Comparison of ENCODE assay signal across 8 mouse cellular contexts in genomic region chr5:114308765-114309679, GRCm38 (mm10). TPM values are rescaled to one million over a fixed set of nuclear protein-coding genes. Genes with fewer than 3 reads are reported as not detected.
DNase-seq lines count a peak whose midpoint lies in the region; ATAC-seq and TF ChIP-seq lines count a peak whose summit lies in the region.
"Had no signal": no experiment of that assay in that cellular context is flagged by ENCODE, and none has a peak within 500 bp of the region (broad histone marks: within the 10 kb centered on the region; RNA-seq: fewer than 3 reads in every experiment).

No protein-coding gene starts in this region.

- TF ChIP-seq CTCF in lung, adult 2 months (IDR thresholded peaks at IDR 0.05; ENCODE audit: insufficient read depth, low read length): peak; percentile 40; the same call in 1 of the 2 replicates
- 0 out of 2 replicates have a peak, but pooled peaks have one; percentile 3 for TF ChIP-seq CTCF in bone marrow macrophage, adult 2 months (IDR thresholded peaks at IDR 0.05; ENCODE audit: low read depth, low read length)
- TF ChIP-seq CTCF in heart, postnatal 0 days (IDR thresholded peaks at IDR 0.05; ENCODE audit: low read depth): peak; percentile 58
- peak; percentile 65 for TF ChIP-seq CTCF in liver, postnatal 0 days (IDR thresholded peaks at IDR 0.05; ENCODE audit: low read depth)

- H3K9me3 ChIP-seq in heart, postnatal 0 days (replicated peaks; ENCODE audit: control insufficient read depth, low read length): no peaks in the 10 kb centered on the region
- no peaks in the 10 kb centered on the region for H3K9me3 ChIP-seq in liver, postnatal 0 days (ENCODE audit: low read length)
- H3K9me3 ChIP-seq: limb, embryonic 15.5 days had no signal

- H3K9ac ChIP-seq in heart, postnatal 0 days (replicated peaks; ENCODE audit: low read depth, low read length): no peak overlapping the region
- H3K9ac ChIP-seq in liver, postnatal 0 days (replicated peaks): no peak overlapping the region
- H3K9ac ChIP-seq: limb, embryonic 15.5 days had no signal

- peak; percentile 19 for DNase-seq in lung, adult 2 months
- no peak for DNase-seq in lung, adult 18-20 months
- peak; percentile 50 for DNase-seq in heart, postnatal 0 days (ENCODE audit: low spot score)
- no peak for DNase-seq in liver, postnatal 0 days
- DNase-seq in urinary bladder, postnatal 4 days (ENCODE audit: low spot score in 2 of 2): no peak
- no peak for DNase-seq in ovary, adult 18-20 months (ENCODE audit: low spot score)

- H3K36me3 ChIP-seq in heart, postnatal 0 days (replicated peaks; ENCODE audit: control insufficient read depth, insufficient read depth, low read length): no peaks in the 10 kb centered on the region
- no peaks in the 10 kb centered on the region for H3K36me3 ChIP-seq in liver, postnatal 0 days (replicated peaks; ENCODE audit: insufficient read depth, low read length)
- H3K36me3 ChIP-seq: limb, embryonic 15.5 days had no signal

- 0 out of 2 replicates have a peak overlapping the region, but pooled peaks have one; percentile 2 for H3K4me2 ChIP-seq in heart, postnatal 0 days (ENCODE audit: low read depth, low read length)
- H3K4me2 ChIP-seq in liver, postnatal 0 days (ENCODE audit: low read depth, low read length): peak overlapping the region; percentile 60
- H3K4me2 ChIP-seq: limb, embryonic 15.5 days had no signal

- no peak overlapping the region for H3K4me3 ChIP-seq in lung, adult 2 months (replicated peaks; ENCODE audit: extremely low read depth, low read depth, low read length)
- H3K4me3 ChIP-seq in bone marrow macrophage, adult 2 months (ENCODE audit: insufficient read depth, low read length): no peak overlapping the region
- H3K4me3 ChIP-seq in heart, postnatal 0 days (ENCODE audit: low read depth, low read length): no peak overlapping the region
- H3K4me3 ChIP-seq in liver, postnatal 0 days (ENCODE audit: low read depth, low read length): no peak overlapping the region
- H3K4me3 ChIP-seq: limb, embryonic 15.5 days had no signal

- H3K27me3 ChIP-seq in heart, postnatal 0 days (ENCODE audit: control insufficient read depth, insufficient read depth, low read length): 0 out of 2 replicates have a peak, but pooled peaks cover 4% of the 10 kb centered on the region
- no peaks in the 10 kb centered on the region for H3K27me3 ChIP-seq in liver, postnatal 0 days (ENCODE audit: insufficient read depth, low read length)
- H3K27me3 ChIP-seq: limb, embryonic 15.5 days had no signal

- no peak for TF ChIP-seq EP300 in heart, postnatal 0 days (IDR thresholded peaks at IDR 0.05; ENCODE audit: low read depth)
- no peak for TF ChIP-seq EP300 in liver, postnatal 0 days (IDR thresholded peaks at IDR 0.05; ENCODE audit: low read depth)

- H3K27ac ChIP-seq in bone marrow macrophage, adult 2 months (ENCODE audit: insufficient read depth, low read depth, low read length): no peak overlapping the region
- no peak overlapping the region for H3K27ac ChIP-seq in heart, postnatal 0 days (ENCODE audit: low read depth)
- H3K27ac ChIP-seq in liver, postnatal 0 days (ENCODE audit: low read depth): no peak overlapping the region
- H3K27ac ChIP-seq: limb, embryonic 15.5 days had no signal

- TF ChIP-seq POLR2A in lung, adult 2 months (IDR thresholded peaks at IDR 0.05; ENCODE audit: borderline replicate concordance, extremely low read depth, low read depth, low read length): no peak
- TF ChIP-seq POLR2A in bone marrow macrophage, adult 2 months (IDR thresholded peaks at IDR 0.05; ENCODE audit: borderline replicate concordance, low read depth, low read length): no peak

- peaks cover 4% of the 10 kb centered on the region; the same call in 1 of the 2 replicates for H3K4me1 ChIP-seq in lung, adult 2 months (ENCODE audit: control insufficient read depth, insufficient read depth, low read length)
- H3K4me1 ChIP-seq in bone marrow macrophage, adult 2 months (ENCODE audit: control insufficient read depth, insufficient read depth, low read length): no peaks in the 10 kb centered on the region
- H3K4me1 ChIP-seq in heart, postnatal 0 days (ENCODE audit: control insufficient read depth, insufficient read depth): no peaks in the 10 kb centered on the region
- no peaks in the 10 kb centered on the region for H3K4me1 ChIP-seq in liver, postnatal 0 days (ENCODE audit: insufficient read depth)

- ATAC-seq in heart, postnatal 0 days (ENCODE audit: insufficient read depth, low read depth): 0 out of 2 replicates have a peak, but pooled peaks have one; percentile 30
- ATAC-seq in liver, postnatal 0 days: peak; percentile 25; the same call in 1 of the 2 replicates

- 33% methylated on average over 18 of the region's 18 CpGs for WGBS in lung, adult 2 months
- WGBS in heart, postnatal 0 days: 41% methylated on average over 18 of the region's 18 CpGs
- 45% methylated on average over 18 of the region's 18 CpGs for WGBS in liver, postnatal 0 days (ENCODE audit: insufficient replicate concordance)

RNA-seq across cellular contexts. Expression of gene Myo1h, which starts 20.1 kb away (rescaled TPM):
- polyA plus RNA-seq in lung, adult 2 months (2012; rRNA removed): 2.1 and 2.8 TPM in 2 replicates
- polyA plus RNA-seq in bone marrow macrophage, adult 2 months (2012; ENCODE audit: insufficient read depth, insufficient read length, missing spikeins): not detected in 2 replicates
- total RNA-seq in heart, postnatal 0 days (2014; rRNA removed; ENCODE audit: low replicate concordance): 5.9 TPM in 1 of 2 replicates, not detected in the other
- polyA plus RNA-seq in heart, postnatal 0 days (2015; fragmentation: Nextera tagmentation; extraction: Ambion mirVana): 0.53 and 0.63 TPM in 2 replicates
- polyA plus RNA-seq in liver, postnatal 0 days (2015; fragmentation: Nextera tagmentation; extraction: Ambion mirVana): 0.28 and 0.37 TPM in 2 replicates

RNA-seq across cellular contexts. Expression of gene Foxn4, which starts 35.4 kb away (rescaled TPM):
- polyA plus RNA-seq in lung, adult 2 months (2012; rRNA removed): 1.1 and 1.2 TPM in 2 replicates
- not detected in 2 replicates for polyA plus RNA-seq in bone marrow macrophage, adult 2 months (2012; ENCODE audit: insufficient read depth, insufficient read length, missing spikeins)
- not detected in 2 replicates for total RNA-seq in heart, postnatal 0 days (2014; rRNA removed; ENCODE audit: low replicate concordance)
- not detected in 2 replicates for polyA plus RNA-seq in heart, postnatal 0 days (2015; fragmentation: Nextera tagmentation; extraction: Ambion mirVana)
- polyA plus RNA-seq in liver, postnatal 0 days (2015; fragmentation: Nextera tagmentation; extraction: Ambion mirVana): not detected in 2 replicates
- polyA plus RNA-seq: limb, embryonic 15.5 days had no signal

Comparison
In these comparisons a context has a peak if more than half of its experiments do, and no peak if none do; other contexts are left out.
1. DNase-seq: peak in lung, adult 2 months (single experiment) and heart, postnatal 0 days (single experiment); none in lung, adult 18-20 months (0 of 2), liver, postnatal 0 days (single experiment), urinary bladder, postnatal 4 days (0 of 2) and ovary, adult 18-20 months (single experiment).
2. CTCF ChIP-seq: peak in every context shown above with its lines; median percentile 65 in liver, postnatal 0 days; 58 in heart, postnatal 0 days; 40 in lung, adult 2 months; 3 in bone marrow macrophage, adult 2 months.